ENCODE assay signal across 12 mouse cellular contexts in the genomic region with DNA sequence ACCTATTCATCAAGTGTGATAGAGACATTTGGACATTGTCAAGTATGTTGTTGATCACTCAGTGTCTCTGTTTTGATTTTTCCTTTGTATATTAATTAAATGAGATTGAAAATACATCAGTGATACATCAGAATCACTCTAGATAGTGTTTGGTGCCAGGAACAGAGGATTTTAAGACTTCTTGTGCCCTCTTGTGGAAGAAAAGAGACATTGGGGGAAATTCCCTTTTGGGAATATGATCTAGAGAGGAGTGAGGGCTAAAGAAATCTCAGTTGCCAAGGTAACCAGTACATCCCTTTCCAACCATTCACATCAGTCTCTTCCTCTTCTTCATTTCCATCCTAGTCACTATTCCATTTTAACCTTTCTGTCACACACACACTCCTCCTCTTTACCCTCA. TPM values are rescaled to one million over a fixed set of nuclear protein-coding genes. Genes with fewer than 3 reads are reported as not detected.
DNase-seq lines count a peak whose midpoint lies in the region; ATAC-seq and TF ChIP-seq lines count a peak whose summit lies in the region.
"Had no signal": no experiment of that assay in that cellular context is flagged by ENCODE, and none has a peak within 500 bp of the region (broad histone marks: within the 10 kb centered on the region; RNA-seq: fewer than 3 reads in every experiment).

No protein-coding gene starts in this region.

- no peak overlapping the region for H3K9ac ChIP-seq in midbrain, embryonic 16.5 days (ENCODE audit: low read depth, low read length)
- H3K9ac ChIP-seq: liver, embryonic 15.5 days had no signal

- no peak overlapping the region for H3K4me3 ChIP-seq in midbrain, embryonic 16.5 days (ENCODE audit: low read depth, low read length)
- H3K4me3 ChIP-seq: liver, embryonic 15.5 days; myocyte had no signal

- no peaks in the 10 kb centered on the region for H3K9me3 ChIP-seq in midbrain, embryonic 16.5 days (replicated peaks; ENCODE audit: control insufficient read depth, low read length, poor library complexity, severe bottlenecking)
- H3K9me3 ChIP-seq: liver, embryonic 15.5 days had no signal

- H3K36me3 ChIP-seq in midbrain, embryonic 16.5 days (ENCODE audit: control insufficient read depth, insufficient read depth, low read length), result no peaks in the 10 kb centered on the region
- H3K36me3 ChIP-seq: liver, embryonic 15.5 days had no signal

- no peak overlapping the region for H3K4me2 ChIP-seq in midbrain, embryonic 16.5 days (ENCODE audit: low read length)
- H3K4me2 ChIP-seq: liver, embryonic 15.5 days had no signal

- peak; percentile 17 for DNase-seq in layer of hippocampus, adult 9-10 months (ENCODE audit: low spot score)
- DNase-seq in layer of hippocampus, adult 8-10 months (ENCODE audit: low spot score in 2 of 2), result no peak
- peak; percentile 39 for DNase-seq in ES-CJ7 (ENCODE audit: low read depth, low spot score)
- peak; percentile 71 for DNase-seq in brain, embryonic 14.5 days (ENCODE audit: low read depth)
- DNase-seq in adrenal gland, adult 2 months, result no peak
- DNase-seq: cerebellum, adult 8-10 months; heart, postnatal 4 days had no signal

- H3K4me1 ChIP-seq in midbrain, embryonic 16.5 days (ENCODE audit: control insufficient read depth, insufficient read depth, low read length), result peaks cover 3% of the 10 kb centered on the region; the same call in 1 of the 2 replicates

- TF ChIP-seq CTCF in brain, embryonic 14.5 days (IDR thresholded peaks at IDR 0.05; ENCODE audit: borderline replicate concordance, extremely low read depth, insufficient read depth, insufficient read length), result no peak

- no peak overlapping the region for H3K27ac ChIP-seq in midbrain, embryonic 16.5 days (ENCODE audit: low read length)
- H3K27ac ChIP-seq: liver, embryonic 15.5 days had no signal

- peak; percentile 86 for ATAC-seq in midbrain, embryonic 16.5 days
- no peak for ATAC-seq in megakaryocyte progenitor cell, adult 5-6 weeks (replicated peaks; ENCODE audit: poor library complexity)

- H3K27me3 ChIP-seq in midbrain, embryonic 16.5 days (ENCODE audit: control insufficient read depth, insufficient read depth, low read depth, low read length), result no peaks in the 10 kb centered on the region
- H3K27me3 ChIP-seq: liver, embryonic 15.5 days had no signal

- TF ChIP-seq POLR2A in brain, embryonic 14.5 days (IDR thresholded peaks at IDR 0.05; ENCODE audit: borderline replicate concordance, extremely low read depth, insufficient read depth, insufficient read length, poor library complexity, severe bottlenecking), result no peak

RNA-seq across cellular contexts. Expression of a gene that starts 34.8 kb away (rescaled TPM):
- not detected for total RNA-seq in layer of hippocampus, adult 8-10 months (2022)
- 0.18 TPM in 1 of 2 replicates, not detected in the other for polyA plus RNA-seq in brain, embryonic 14.5 days (2012; rRNA removed)
- polyA plus RNA-seq in midbrain, embryonic 16.5 days (2015; fragmentation: Nextera tagmentation; extraction: Ambion mirVana), result not detected in 2 replicates
- total RNA-seq in adrenal gland, adult 2 months (2021), result under 1 TPM in 1 of 2 experiments, not detected in 1; 0.48 TPM
- polyA plus RNA-seq in adrenal gland, adult 2 months (2012; rRNA removed), result 0.35 TPM in 1 of 2 replicates, not detected in the other
- not detected in 2 replicates for total RNA-seq in megakaryocyte progenitor cell, adult 5-6 weeks (2015)
- not detected in 2 replicates for total RNA-seq in megakaryocyte progenitor cell, adult 5-6 weeks (2017)
- total RNA-seq: heart, postnatal 4 days; layer of hippocampus, postnatal 14 days had no signal

RNA-seq across cellular contexts. Expression of a gene that starts 48.9 kb away (rescaled TPM):
- total RNA-seq in layer of hippocampus, adult 8-10 months (2022), result 10 to 100 TPM; 75.3 to 83.9 (median 78.7) TPM
- polyA plus RNA-seq in brain, embryonic 14.5 days (2012; rRNA removed), result 42.6 and 49.7 TPM in 2 replicates
- 43.7 and 46.4 TPM in 2 replicates for polyA plus RNA-seq in midbrain, embryonic 16.5 days (2015; fragmentation: Nextera tagmentation; extraction: Ambion mirVana)
- total RNA-seq in adrenal gland, adult 2 months (2021), result 10 to 100 TPM in 1 of 2 experiments, 1 to 10 TPM in 1; 7.6 to 12.1 TPM
- polyA plus RNA-seq in adrenal gland, adult 2 months (2012; rRNA removed), result 21.1 and 26.7 TPM in 2 replicates
- total RNA-seq in megakaryocyte progenitor cell, adult 5-6 weeks (2015), result 0.15 and 4.2 TPM in 2 replicates
- total RNA-seq in megakaryocyte progenitor cell, adult 5-6 weeks (2017), result 1.7 and 2.6 TPM in 2 replicates

Comparison
In these comparisons a context has a peak if more than half of its experiments do, and no peak if none do; other contexts are left out.
1. DNase-seq: peak in layer of hippocampus, adult 9-10 months (single experiment), ES-CJ7 (single experiment) and brain, embryonic 14.5 days (single experiment); none in layer of hippocampus, adult 8-10 months (0 of 2) and adrenal gland, adult 2 months (single experiment).
2. RNA of a gene that starts 48.9 kb away (total RNA-seq): 75.3 to 83.9 TPM in layer of hippocampus, adult 8-10 months; 7.6 to 12.1 TPM in adrenal gland, adult 2 months and 0.15 to 4.2 TPM in megakaryocyte progenitor cell, adult 5-6 weeks; every median in the first group is over 4 times any median in the second.